Mouse (Mus musculus) macrophage (primary cell): ENCODE data around the gene Mrm2. TPM values are rescaled to one million over a fixed set of nuclear protein-coding genes. Genes with fewer than 3 reads are reported as not detected.

Experiments
- H3K27ac ChIP-seq: fragments of 350-480 bp; formaldehyde crosslinking; 2 replicates; pipeline ENCODE4 v1.9.0; 2021
- H3K36me3 ChIP-seq: fragments of 350-480 bp; formaldehyde crosslinking; 2 replicates; pipeline ENCODE4 v1.9.0; 2021; ENCODE audit errors: inconsistent target
- H3K4me3 ChIP-seq: fragments of 350-480 bp; formaldehyde crosslinking; 2 replicates; pipeline ENCODE4 v1.9.0; 2021; ENCODE audit errors: inconsistent target
- H3K79me2 ChIP-seq: fragments of 350-480 bp; formaldehyde crosslinking; 2 replicates; pipeline ENCODE4 v1.9.0; 2021; ENCODE audit errors: inconsistent target
- WGBS: methylation state at CpG from one replicate; pipeline ENCODE4 v1.1.7; 2026; ENCODE audit warnings: inconsistent platforms; ENCODE audit not compliant: missing documents; 5-methylcytosine and 5-hydroxymethylcytosine counted together
- polyA plus RNA-seq: library from polyadenylated mRNA; stranded (reverse); fragments of 250-400 nt; gene quantifications from 3 replicates; pipeline ENCODE4 v1.2.4, GENCODE M21; 2018; ENCODE audit warnings: inconsistent platforms

Mrm2 gene
- polyA plus RNA-seq, 1 experiment from 2014 or later = 7.2 TPM

DNA sequence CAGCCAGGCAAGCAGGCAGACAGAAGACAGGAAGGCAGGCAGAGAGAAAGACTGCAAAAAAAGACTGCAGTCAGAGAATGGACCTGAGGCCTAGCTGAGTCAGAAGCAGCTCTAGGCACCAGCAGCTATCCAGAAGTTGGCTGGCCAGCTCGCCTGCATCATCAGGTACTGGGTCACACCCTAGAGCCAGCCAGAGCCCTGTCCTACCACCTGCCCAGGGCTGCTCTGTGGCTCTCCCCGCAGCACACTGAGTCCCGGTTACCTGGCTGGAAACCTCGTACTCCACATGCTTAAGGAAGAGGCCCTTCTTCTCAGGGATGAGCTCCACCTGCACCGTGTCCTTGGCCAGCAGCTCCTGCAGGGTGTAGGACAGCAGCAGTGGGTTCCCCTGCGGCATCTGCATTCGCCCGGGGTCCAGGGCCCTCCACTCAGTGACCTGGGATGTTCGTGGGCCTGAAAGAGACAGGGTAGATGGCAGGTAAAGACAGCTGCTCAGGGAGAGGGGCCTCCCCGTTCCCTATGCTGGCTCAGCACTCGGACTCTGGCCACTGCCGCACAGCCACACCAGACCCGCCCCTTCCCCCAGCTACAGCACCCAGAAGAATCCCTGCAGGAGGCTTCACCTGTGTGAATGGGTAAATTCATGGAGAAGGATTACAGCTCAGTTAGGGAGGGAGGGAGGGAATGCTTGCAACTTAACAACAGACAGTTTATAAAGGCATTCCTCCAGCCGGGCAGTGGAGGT lies 28.4 kb upstream of the Mrm2 start:
- Histone ChIP-seq H3K4me3 (no peak overlapping the region), H3K79me2 (peaks cover 100% of the 10 kb centered on the region), H3K27ac (no peak overlapping the region), H3K36me3 (peaks cover 89% of the 10 kb centered on the region)
- 92% methylated on average over 14 of the region's 14 CpGs for WGBS

DNA sequence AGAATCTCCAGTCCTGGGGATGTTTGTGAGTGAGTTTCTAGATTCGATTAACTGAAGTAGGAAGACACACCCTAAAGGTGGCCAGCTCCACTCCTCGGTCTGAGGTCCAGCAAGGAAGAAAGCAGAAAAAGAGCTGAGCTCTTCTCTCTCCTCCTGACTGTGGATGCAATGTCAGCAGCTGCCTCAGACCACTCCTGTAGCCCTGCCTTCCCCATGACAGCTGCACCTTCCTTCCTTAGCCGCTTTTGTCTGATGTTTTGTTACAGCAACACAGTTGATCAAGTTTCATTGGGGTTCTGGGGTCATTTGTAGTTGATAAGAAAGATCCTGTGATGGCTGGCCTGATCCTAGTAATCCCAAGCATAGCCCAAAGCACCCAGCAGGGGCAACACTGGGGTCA lies 25.8 kb upstream of the Mrm2 start:
- H3K4me3 ChIP-seq = no peak overlapping the region
- H3K79me2 ChIP-seq = peaks cover 100% of the 10 kb centered on the region
- 89% methylated on average over 3 of the region's 3 CpGs for WGBS
- H3K36me3 ChIP-seq = peaks cover 97% of the 10 kb centered on the region
- H3K27ac ChIP-seq = no peak overlapping the region

DNA sequence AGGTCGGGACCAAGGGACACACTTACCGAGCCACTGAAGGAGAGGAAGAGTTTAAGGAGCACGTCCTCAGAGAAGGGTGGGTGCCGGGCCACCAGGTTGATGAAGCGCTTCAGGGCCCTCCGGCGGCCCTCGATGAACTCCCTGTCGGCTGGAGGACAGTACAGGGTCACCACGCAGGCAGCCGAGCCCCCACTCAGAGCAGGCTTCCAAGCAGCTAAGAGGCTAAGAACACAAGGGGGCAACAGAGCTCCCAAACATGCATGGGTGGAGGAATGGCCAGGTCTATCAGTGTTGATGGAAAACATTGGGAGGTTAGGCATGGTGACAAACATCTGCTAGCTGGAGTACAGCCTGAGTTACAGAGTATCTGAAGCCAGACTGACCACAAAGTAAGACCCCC lies 24.2 kb upstream of the Mrm2 start:
- WGBS = over 99% methylated on average over 11 of the region's 11 CpGs
- peaks cover 93% of the 10 kb centered on the region for H3K79me2 ChIP-seq
- H3K36me3 ChIP-seq = peaks cover 99% of the 10 kb centered on the region
- no peak overlapping the region for H3K4me3 ChIP-seq
- no peak overlapping the region for H3K27ac ChIP-seq

GRCm38 (mm10) chr5:140352352-140352751 lies 20.7 kb upstream of the Mrm2 start:
- 94% methylated on average over 6 of the region's 6 CpGs for WGBS

DNA sequence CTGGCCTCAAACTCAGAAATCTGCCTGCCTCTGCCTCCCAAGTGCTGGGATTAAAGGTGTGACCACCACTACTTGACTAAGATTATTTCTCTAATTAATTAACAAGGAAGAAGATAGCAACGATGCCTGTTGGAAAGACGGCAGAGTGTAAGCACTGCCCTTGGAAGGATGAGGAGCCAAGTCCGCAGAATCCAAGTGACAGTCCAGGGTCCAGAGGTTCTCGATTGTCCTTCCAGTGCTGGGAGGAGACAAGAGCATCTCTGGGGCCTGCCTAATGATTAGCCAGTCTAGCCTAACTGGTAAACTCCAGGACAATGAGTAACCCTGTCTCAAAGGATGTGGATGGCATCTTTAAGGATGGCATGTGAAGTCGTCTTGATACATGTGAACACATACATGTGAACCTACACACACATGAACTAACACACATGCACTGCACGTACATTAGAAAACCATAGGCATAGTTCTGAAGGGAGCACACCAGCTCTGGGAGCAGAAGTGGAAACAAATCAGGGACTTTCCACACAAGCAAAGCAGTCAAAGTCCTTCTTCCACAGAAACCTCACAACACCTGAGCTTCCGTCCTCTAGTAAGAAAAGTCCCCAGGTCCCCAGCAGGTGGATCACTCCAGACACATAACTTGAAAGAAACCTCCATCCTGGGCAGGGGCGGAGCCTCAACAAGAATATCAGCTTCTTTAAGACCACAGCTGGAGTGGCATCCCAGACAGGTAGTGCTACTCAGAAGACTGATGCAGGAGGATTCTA lies 19.2 kb upstream of the Mrm2 start:
- Histone ChIP-seq H3K36me3 (peaks cover 78% of the 10 kb centered on the region), H3K4me3 (no peak overlapping the region), H3K79me2 (peaks cover 76% of the 10 kb centered on the region), H3K27ac (peak overlapping the region; percentile 90)
- WGBS = 95% methylated on average over 8 of the region's 8 CpGs

More at GRCm38 (mm10) chr5:140352352-140352751, 20.7 kb upstream of the Mrm2 start:
- Histone ChIP-seq H3K36me3 (peaks cover 78% of the 10 kb centered on the region), H3K4me3 (no peak overlapping the region), H3K27ac (no peak overlapping the region), H3K79me2 (peaks cover 76% of the 10 kb centered on the region)

GRCm38 (mm10) chr5:140349882-140350281 lies 18.2 kb upstream of the Mrm2 start:
- no peak overlapping the region for H3K4me3 ChIP-seq
- 6% methylated on average over 9 of the region's 9 CpGs for WGBS
- peaks cover 78% of the 10 kb centered on the region for H3K36me3 ChIP-seq
- peak overlapping the region; percentile 90 for H3K27ac ChIP-seq
- peaks cover 76% of the 10 kb centered on the region for H3K79me2 ChIP-seq

- H3K79me2 ChIP-seq = peaks cover 53% of the 10 kb centered on the region
- H3K4me3 ChIP-seq = no peak overlapping the region
- no peak overlapping the region for H3K27ac ChIP-seq
- peaks cover 78% of the 10 kb centered on the region for H3K36me3 ChIP-seq
- 69% methylated on average over 1 of the region's 1 CpGs for whole genome bisulfite sequencing
Observed at GRCm38 (mm10) chr5:140346050-140346449, 14.4 kb upstream of the Mrm2 start.

GRCm38 (mm10) chr5:140345244-140345643 lies 13.5 kb upstream of the Mrm2 start:
- Histone ChIP-seq H3K36me3 (peaks cover 84% of the 10 kb centered on the region), H3K79me2 (peaks cover 53% of the 10 kb centered on the region), H3K4me3 (no peak overlapping the region), H3K27ac (no peak overlapping the region)
- 77% methylated on average over 4 of the region's 4 CpGs for WGBS

GRCm38 (mm10) chr5:140342880-140343279 lies 11.2 kb upstream of the Mrm2 start:
- 100% methylated on average over 4 of the region's 4 CpGs for WGBS
- H3K36me3 ChIP-seq = peaks cover 94% of the 10 kb centered on the region
- no peak overlapping the region for H3K27ac ChIP-seq
- H3K79me2 ChIP-seq = peaks cover 40% of the 10 kb centered on the region
- no peak overlapping the region for H3K4me3 ChIP-seq

DNA sequence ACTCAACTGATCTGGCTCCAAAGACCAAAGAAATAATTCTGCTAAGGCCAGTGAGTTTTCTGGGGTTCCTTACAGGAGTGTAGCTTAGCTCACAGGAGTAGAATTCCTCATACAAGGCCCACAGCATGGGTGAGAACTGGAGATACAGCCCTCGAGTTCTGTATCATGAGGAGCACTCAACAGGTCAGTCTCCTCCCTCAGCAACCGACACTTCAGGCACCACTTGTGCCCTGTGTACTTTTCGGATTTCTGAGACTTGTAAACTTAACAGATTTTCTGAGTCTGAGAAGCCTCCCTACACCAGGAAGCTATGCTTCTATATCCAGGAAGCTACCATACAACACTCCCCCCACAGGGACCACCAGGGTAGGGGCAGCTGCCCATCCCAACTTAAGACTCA lies 8.1 kb upstream of the Mrm2 start:
- no peak overlapping the region for H3K4me3 ChIP-seq
- 82% methylated on average over 3 of the region's 3 CpGs for WGBS
- peaks cover 63% of the 10 kb centered on the region for H3K36me3 ChIP-seq
- H3K79me2 ChIP-seq = peaks cover 9% of the 10 kb centered on the region; the same call in 1 of the 2 replicates
- H3K27ac ChIP-seq = no peak overlapping the region

- WGBS = 88% methylated on average over 3 of the region's 4 CpGs
- H3K36me3 ChIP-seq = peaks cover 53% of the 10 kb centered on the region
Observed at GRCm38 (mm10) chr5:140338779-140339178, 7.1 kb upstream of the Mrm2 start.

DNA sequence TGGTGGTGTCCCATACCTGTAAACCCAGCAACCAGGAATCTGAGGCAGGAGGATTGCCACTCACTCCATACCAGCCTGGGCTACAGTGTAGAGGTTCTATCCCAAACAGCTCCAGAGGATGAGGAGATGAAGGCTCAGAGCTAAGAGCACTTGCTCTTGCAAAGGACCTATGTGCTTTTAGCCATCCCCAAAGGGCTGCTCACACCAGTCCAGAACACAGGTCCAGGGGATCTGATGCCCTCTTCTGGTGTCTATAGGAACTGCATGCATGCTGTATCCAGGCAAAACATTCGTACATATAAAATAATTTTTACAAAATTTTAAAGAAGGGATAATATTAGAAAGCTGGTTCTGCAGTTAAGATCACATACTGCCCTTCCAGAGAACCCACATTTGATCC lies 5.0 kb upstream of the Mrm2 start:
- WGBS = 88% methylated on average over 1 of the region's 1 CpGs
- Histone ChIP-seq H3K4me3 (no peak overlapping the region), H3K27ac (no peak overlapping the region), H3K36me3 (peaks cover 32% of the 10 kb centered on the region), H3K79me2 (no peaks in the 10 kb centered on the region)

More at GRCm38 (mm10) chr5:140338779-140339178, 7.1 kb upstream of the Mrm2 start:
- Histone ChIP-seq H3K27ac (no peak overlapping the region), H3K79me2 (no peaks in the 10 kb centered on the region; the same call in 1 of the 2 replicates), H3K4me3 (no peak overlapping the region)

- Histone ChIP-seq H3K4me3 (no peak overlapping the region), H3K27ac (no peak overlapping the region), H3K79me2 (no peaks in the 10 kb centered on the region), H3K36me3 (peaks cover 3% of the 10 kb centered on the region; the same call in 1 of the 2 replicates)
- WGBS = 30% methylated on average over 2 of the region's 2 CpGs
Observed at GRCm38 (mm10) chr5:140333631-140334030, 1.9 kb upstream of the Mrm2 start.

DNA sequence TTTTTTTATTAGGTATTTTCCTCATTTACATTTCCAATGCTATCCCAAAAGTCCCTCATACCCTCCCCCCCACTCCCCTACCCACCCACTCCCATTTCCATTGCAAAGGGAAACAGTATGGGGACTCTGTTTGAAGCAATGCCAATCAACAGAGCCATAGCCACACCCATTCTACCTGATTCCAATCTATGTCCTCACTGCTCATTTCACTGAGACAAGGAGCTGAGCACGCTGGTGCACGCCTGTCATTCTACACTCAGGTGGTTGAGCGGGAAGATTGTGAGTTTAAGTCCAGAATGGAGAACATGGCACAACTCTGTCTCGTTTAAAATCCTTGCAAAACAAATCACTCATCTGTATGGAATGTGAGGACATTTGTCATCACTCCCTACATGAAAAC lies 821 bp upstream of the Mrm2 start:
- no peak overlapping the region for H3K27ac ChIP-seq
- H3K4me3 ChIP-seq = no peak overlapping the region
- WGBS = 81% methylated on average over 4 of the region's 4 CpGs
- no peaks in the 10 kb centered on the region for H3K79me2 ChIP-seq
- H3K36me3 ChIP-seq = peaks cover 7% of the 10 kb centered on the region; the same call in 1 of the 2 replicates

DNA sequence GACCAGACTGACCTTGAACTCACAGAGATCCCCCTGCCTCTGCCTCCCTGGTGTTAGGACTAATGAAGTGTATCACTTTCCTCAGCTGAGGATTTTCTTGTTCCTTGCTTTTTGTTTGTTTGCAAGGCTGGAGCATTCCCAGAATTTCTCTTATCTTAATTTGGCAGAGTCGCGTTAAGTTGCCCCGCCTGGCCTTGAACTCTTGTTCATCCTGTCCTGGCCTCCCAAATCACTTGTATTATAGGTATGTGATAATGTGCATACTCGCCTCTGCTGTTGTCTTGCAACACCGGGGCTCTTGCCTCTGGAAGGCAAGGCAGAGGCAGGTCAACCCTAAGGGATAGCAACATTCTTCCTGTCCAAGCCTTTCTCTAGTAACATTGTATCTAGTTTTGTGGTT lies 7.6 kb downstream of the Mrm2 start:
- peaks cover 48% of the 10 kb centered on the region for H3K79me2 ChIP-seq

More for the DNA sequence above, 7.6 kb downstream of the Mrm2 start:
- H3K4me3 ChIP-seq = no peak overlapping the region
- H3K36me3 ChIP-seq = peaks cover 7% of the 10 kb centered on the region; the same call in 1 of the 2 replicates
- WGBS = 93% methylated on average over 5 of the region's 5 CpGs
- H3K27ac ChIP-seq = no peak overlapping the region
